Mouse (Mus musculus): ENCODE data around the gene Mroh3. TPM values are rescaled to one million over a fixed set of nuclear protein-coding genes. Genes with fewer than 3 reads are reported as not detected.

The Mroh3 gene
- polyA plus RNA-seq, 1 experiment from 2014 or later: not detected

- no peak overlapping the region for H3K4me2 ChIP-seq (replicated peaks)
- H3K36me3 ChIP-seq: peaks cover 17% of the 10 kb centered on the region; the same call in 1 of the 2 replicates
- H3K27ac ChIP-seq (replicated peaks): no peak overlapping the region
- no peaks in the 10 kb centered on the region; the same call in 1 of the 2 replicates for H3K4me1 ChIP-seq
- WGBS: 90% methylated on average over 4 of the region's 4 CpGs
- no peaks in the 10 kb centered on the region for H3K9me3 ChIP-seq (replicated peaks)
- no peak overlapping the region for H3K4me3 ChIP-seq (replicated peaks)
- no peaks in the 10 kb centered on the region for H3K27me3 ChIP-seq
- ATAC-seq (ENCODE audit: insufficient number of reproducible peaks, low FRiP score, low TSS enrichment, low read depth): no peak
- no peak overlapping the region for H3K9ac ChIP-seq
Measured at GRCm38 (mm10) chr1:136156951-136157350, 55.7 kb downstream of the Mroh3 start.

- H3K9ac ChIP-seq: no peak overlapping the region
- no peaks in the 10 kb centered on the region for H3K9me3 ChIP-seq (replicated peaks)
- H3K36me3 ChIP-seq: peaks cover 17% of the 10 kb centered on the region; the same call in 1 of the 2 replicates
- H3K4me2 ChIP-seq (replicated peaks): no peak overlapping the region
- no peak overlapping the region for H3K4me3 ChIP-seq (replicated peaks)
- H3K4me1 ChIP-seq: peaks cover 1% of the 10 kb centered on the region
- WGBS: 96% methylated on average over 4 of the region's 4 CpGs
- H3K27ac ChIP-seq (replicated peaks): no peak overlapping the region
- no peaks in the 10 kb centered on the region for H3K27me3 ChIP-seq
- ATAC-seq (ENCODE audit: insufficient number of reproducible peaks, low FRiP score, low TSS enrichment, low read depth): no peak
Measured at GRCm38 (mm10) chr1:136156304-136156703, 56.3 kb downstream of the Mroh3 start.

DNA sequence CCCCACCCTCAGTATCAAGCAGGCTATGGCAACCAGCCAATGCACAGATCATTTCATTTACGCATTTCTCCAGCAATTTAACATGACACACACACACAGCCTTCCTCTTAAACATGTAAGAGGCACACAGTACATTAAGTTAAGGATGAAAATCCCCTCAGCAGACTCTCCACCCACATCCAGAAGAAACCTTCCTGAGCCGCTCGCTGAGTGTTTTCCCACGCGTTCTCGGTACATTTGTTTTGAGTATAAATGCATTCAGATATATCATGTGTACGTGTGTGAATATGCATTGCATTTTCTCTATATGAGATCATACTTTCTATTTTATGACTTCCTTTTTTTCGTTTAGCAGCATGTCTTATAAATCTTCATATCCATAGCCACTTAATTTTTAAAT is 61.3 kb downstream of the Mroh3 start:
- WGBS: 50% methylated on average over 8 of the region's 8 CpGs
- no peak for ATAC-seq (ENCODE audit: insufficient number of reproducible peaks, low FRiP score, low TSS enrichment, low read depth)

DNA sequence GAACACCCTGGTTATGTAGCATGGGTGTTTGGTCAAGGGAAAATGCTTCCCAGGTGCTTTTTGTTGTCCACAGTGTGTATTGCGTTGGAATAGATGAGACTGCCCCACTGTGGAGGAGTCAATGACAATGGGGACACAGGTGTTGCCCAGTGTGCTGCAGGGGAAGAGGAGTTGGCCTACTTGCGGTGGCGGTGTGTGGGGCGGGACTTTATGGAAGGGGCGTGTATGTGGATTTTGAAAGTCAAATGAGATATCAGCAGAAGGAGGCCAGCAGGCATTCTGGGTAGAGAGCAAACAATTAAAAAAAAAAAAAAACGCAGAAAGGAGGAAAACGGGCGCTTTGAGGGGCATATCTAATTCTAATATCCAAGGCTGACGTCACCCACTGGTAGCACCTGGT is 62.9 kb downstream of the Mroh3 start:
- Histone ChIP-seq H3K36me3 (peaks cover 21% of the 10 kb centered on the region), H3K9ac (no peak overlapping the region), H3K27ac (replicated peaks) (no peak overlapping the region), H3K27me3 (no peaks in the 10 kb centered on the region), H3K4me2 (replicated peaks) (no peak overlapping the region), H3K9me3 (replicated peaks) (no peaks in the 10 kb centered on the region), H3K4me3 (replicated peaks) (no peak overlapping the region), H3K4me1 (peaks cover 7% of the 10 kb centered on the region)
- 64% methylated on average over 9 of the region's 9 CpGs for WGBS
- no peak for ATAC-seq (ENCODE audit: insufficient number of reproducible peaks, low FRiP score, low TSS enrichment, low read depth)

More for the DNA sequence above, 61.3 kb downstream of the Mroh3 start:
- peaks cover 23% of the 10 kb centered on the region for H3K36me3 ChIP-seq
- no peak overlapping the region for H3K27ac ChIP-seq (replicated peaks)
- no peak overlapping the region for H3K9ac ChIP-seq
- H3K4me1 ChIP-seq: peaks cover 7% of the 10 kb centered on the region
- H3K27me3 ChIP-seq: no peaks in the 10 kb centered on the region
- H3K9me3 ChIP-seq (replicated peaks): no peaks in the 10 kb centered on the region
- no peak overlapping the region for H3K4me3 ChIP-seq (replicated peaks)
- H3K4me2 ChIP-seq (replicated peaks): no peak overlapping the region

DNA sequence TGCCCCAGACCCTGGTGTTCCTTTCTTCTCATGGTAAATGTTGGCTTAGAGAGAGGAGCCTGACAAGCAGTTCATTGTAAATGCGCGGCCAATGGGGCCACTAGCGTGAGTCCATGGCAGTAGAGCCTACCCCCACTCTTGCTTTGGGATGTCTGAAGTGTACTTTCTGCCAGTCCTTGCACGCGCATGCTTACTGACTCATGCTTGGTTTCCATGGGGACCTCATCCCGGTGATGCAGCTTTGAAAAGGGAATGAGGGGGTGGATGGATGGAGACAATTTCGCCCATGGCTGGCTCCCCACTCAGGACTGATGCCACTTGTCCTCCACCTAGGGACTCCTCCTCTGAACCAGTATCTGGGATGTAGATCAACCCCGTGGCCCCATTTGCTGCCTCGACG is 69.1 kb downstream of the Mroh3 start:
- Histone ChIP-seq H3K4me2 (replicated peaks) (no peak overlapping the region), H3K9me3 (replicated peaks) (no peaks in the 10 kb centered on the region), H3K36me3 (peaks cover 10% of the 10 kb centered on the region; the same call in 1 of the 2 replicates), H3K27ac (replicated peaks) (no peak overlapping the region), H3K4me1 (peaks cover 42% of the 10 kb centered on the region), H3K27me3 (no peaks in the 10 kb centered on the region), H3K4me3 (replicated peaks) (no peak overlapping the region), H3K9ac (no peak overlapping the region)
- no peak for ATAC-seq (ENCODE audit: insufficient number of reproducible peaks, low FRiP score, low TSS enrichment, low read depth)
- WGBS: 90% methylated on average over 10 of the region's 10 CpGs

DNA sequence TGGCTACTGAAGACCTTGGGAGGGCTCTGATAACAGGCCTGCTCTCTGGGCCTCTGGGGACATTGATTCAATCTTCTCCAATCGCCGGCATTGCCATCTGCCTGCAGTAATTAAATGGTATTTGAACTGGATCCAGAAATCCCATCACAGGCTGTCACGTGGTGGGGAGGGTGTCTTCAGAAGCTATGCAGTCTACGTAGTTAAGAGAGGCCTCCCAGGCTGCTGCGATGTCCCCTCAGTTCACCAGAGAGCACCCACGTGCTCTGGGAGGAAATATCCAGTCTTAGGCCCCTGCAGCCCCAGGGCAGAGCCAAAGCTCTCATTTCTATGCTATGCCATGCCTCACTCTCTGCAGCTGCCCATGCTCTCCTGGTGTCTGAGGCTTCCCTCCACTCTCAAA is 70.3 kb downstream of the Mroh3 start:
- WGBS: 14% methylated on average over 6 of the region's 6 CpGs
- Histone ChIP-seq H3K27ac (replicated peaks) (no peak overlapping the region), H3K4me1 (peaks cover 53% of the 10 kb centered on the region), H3K27me3 (no peaks in the 10 kb centered on the region), H3K9me3 (replicated peaks) (no peaks in the 10 kb centered on the region), H3K4me2 (replicated peaks) (no peak overlapping the region), H3K36me3 (no peaks in the 10 kb centered on the region), H3K4me3 (replicated peaks) (no peak overlapping the region), H3K9ac (no peak overlapping the region)
- ATAC-seq (ENCODE audit: insufficient number of reproducible peaks, low FRiP score, low TSS enrichment, low read depth): no peak

DNA sequence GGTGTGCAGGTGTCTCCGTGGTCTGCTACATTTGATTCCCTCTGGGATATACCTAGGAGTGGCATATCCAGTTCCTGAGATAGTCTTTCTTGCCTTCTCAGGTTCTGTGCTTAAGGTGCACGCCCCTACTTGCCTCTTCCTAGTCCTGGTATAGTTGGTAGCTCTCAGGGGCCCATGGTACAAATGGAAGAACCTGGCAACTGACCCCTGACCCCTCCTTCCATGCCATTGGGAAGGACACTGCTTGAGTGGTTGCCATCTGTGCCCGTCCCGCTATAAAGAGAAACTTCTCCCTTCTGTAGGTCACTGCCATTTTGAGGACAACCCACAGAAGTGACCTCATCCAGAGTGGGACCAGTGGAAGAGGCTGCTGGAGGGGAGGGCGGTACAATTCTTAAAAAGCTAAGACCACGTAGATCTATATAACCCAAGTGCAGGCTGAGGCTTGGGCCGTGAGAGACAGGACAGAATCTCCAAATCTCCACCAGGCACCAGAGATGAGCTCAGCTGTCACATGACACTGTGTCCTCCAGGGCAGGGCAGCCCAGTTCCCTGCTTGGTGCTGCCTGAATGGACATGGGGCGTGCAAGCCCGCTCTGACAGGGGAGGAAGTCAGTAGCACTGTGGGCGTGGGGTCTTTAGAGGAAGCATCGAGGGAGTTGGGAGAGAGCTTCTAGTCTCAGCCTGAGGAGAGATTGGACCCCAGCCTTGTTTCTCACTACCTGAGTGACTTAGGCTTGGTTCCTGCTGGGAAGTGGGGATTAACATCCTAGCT is 71.3 kb downstream of the Mroh3 start:
- WGBS: 76% methylated on average over 11 of the region's 11 CpGs
- Histone ChIP-seq H3K27me3 (no peaks in the 10 kb centered on the region), H3K27ac (replicated peaks) (no peak overlapping the region), H3K9ac (no peak overlapping the region), H3K9me3 (replicated peaks) (no peaks in the 10 kb centered on the region), H3K36me3 (no peaks in the 10 kb centered on the region), H3K4me2 (replicated peaks) (no peak overlapping the region), H3K4me3 (replicated peaks) (no peak overlapping the region), H3K4me1 (peaks cover 63% of the 10 kb centered on the region)
- no peak for ATAC-seq (ENCODE audit: insufficient number of reproducible peaks, low FRiP score, low TSS enrichment, low read depth)

DNA sequence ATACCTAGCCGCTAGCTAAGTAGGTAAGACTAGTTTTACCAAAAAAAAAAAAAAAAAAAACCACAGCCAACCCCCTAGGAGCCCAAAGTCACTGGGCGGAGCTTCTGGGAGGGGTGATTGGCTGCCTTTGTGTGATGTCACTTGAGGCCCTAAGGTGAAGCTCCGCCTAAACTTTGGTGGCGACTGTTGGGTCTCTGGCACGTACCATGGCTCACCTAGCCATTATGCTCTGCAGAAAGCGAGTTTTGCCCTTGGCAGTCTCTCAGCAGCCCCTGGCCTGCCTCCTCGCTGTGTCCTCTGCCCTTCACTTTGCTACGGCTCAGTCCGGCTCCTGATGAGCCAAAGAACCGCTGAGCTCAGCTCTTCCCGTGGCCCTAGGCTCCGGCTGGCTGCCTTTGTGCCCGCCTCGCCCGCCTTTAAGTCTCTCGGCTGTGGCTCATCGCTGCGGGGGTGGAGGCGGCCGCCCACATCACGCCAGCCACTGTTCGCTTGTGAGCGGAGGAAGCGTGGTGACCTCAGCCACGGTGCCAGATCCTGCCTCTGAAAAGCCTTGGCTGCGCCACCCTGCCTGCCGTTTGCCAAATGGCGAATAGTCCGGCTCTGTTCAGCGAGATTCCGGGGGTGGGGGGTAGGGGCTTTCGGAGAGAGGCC is 72.5 kb downstream of the Mroh3 start:
- no peaks in the 10 kb centered on the region for H3K36me3 ChIP-seq
- H3K27me3 ChIP-seq: no peaks in the 10 kb centered on the region
- H3K4me2 ChIP-seq (replicated peaks): peak overlapping the region; percentile 88
- ATAC-seq (ENCODE audit: insufficient number of reproducible peaks, low FRiP score, low TSS enrichment, low read depth): peak; percentile 53
- peaks cover 76% of the 10 kb centered on the region for H3K4me1 ChIP-seq
- peak overlapping the region; percentile 63 for H3K9ac ChIP-seq
- H3K27ac ChIP-seq (replicated peaks): peak overlapping the region; percentile 85
- no peaks in the 10 kb centered on the region for H3K9me3 ChIP-seq (replicated peaks)
- H3K4me3 ChIP-seq (replicated peaks): peak overlapping the region; percentile 54
- WGBS: under 1% methylated on average over 32 of the region's 32 CpGs

DNA sequence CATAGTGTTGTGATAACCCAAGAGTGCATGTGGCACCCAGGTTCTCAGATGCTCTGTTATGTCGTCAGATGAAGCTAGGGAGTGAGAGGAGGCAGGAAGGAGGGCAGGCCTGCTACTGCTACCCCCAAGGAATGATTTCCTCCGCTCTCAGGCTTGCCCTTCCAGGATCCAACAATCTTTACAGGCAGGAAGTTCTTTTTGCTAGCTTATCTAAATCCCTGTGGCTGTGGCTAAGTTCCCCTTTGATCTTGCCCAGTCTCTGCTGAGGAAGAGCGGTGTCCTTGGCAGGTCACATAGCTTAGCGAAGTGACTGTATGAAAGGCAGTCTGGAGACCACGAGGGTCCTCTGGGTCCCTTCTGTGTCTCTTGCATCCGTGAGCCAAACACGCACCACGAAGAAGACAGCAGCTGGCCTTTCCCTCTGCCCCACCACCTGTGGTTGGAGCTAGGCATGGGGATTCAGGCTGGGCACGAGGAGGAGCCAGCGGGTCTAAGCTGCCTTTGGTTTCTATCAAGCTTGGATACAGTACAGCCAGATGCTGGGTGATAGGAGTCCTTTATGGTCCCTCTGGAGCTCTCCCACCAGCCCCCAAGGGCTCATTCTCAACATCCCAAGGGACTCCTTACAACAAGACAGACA is 74.3 kb downstream of the Mroh3 start:
- Histone ChIP-seq H3K4me1 (peaks cover 94% of the 10 kb centered on the region), H3K4me3 (replicated peaks) (no peak overlapping the region), H3K27ac (replicated peaks) (peak overlapping the region; percentile 61), H3K4me2 (replicated peaks) (no peak overlapping the region), H3K27me3 (no peaks in the 10 kb centered on the region), H3K36me3 (no peaks in the 10 kb centered on the region), H3K9me3 (replicated peaks) (no peaks in the 10 kb centered on the region), H3K9ac (no peak overlapping the region)
- 41% methylated on average over 10 of the region's 10 CpGs for WGBS
- ATAC-seq (ENCODE audit: insufficient number of reproducible peaks, low FRiP score, low TSS enrichment, low read depth): no peak

- no peak overlapping the region for H3K9ac ChIP-seq
- peaks cover 98% of the 10 kb centered on the region for H3K4me1 ChIP-seq
- H3K27me3 ChIP-seq: no peaks in the 10 kb centered on the region
- no peak for ATAC-seq (ENCODE audit: insufficient number of reproducible peaks, low FRiP score, low TSS enrichment, low read depth)
- no peaks in the 10 kb centered on the region for H3K9me3 ChIP-seq (replicated peaks)
- under 1% methylated on average over 4 of the region's 4 CpGs for WGBS
- H3K36me3 ChIP-seq: no peaks in the 10 kb centered on the region
- H3K27ac ChIP-seq (replicated peaks): peak overlapping the region; percentile 61
- peak overlapping the region; percentile 10; the same call in 1 of the 2 replicates for H3K4me2 ChIP-seq (replicated peaks)
- H3K4me3 ChIP-seq (replicated peaks): no peak overlapping the region
Measured at GRCm38 (mm10) chr1:136137575-136137974, 75.1 kb downstream of the Mroh3 start.

- no peak for ATAC-seq (ENCODE audit: insufficient number of reproducible peaks, low FRiP score, low TSS enrichment, low read depth)
- Histone ChIP-seq H3K27me3 (no peaks in the 10 kb centered on the region), H3K9ac (no peak overlapping the region), H3K4me3 (replicated peaks) (no peak overlapping the region), H3K27ac (replicated peaks) (peak overlapping the region; percentile 61), H3K36me3 (no peaks in the 10 kb centered on the region), H3K4me2 (replicated peaks) (peak overlapping the region; percentile 10; the same call in 1 of the 2 replicates), H3K9me3 (replicated peaks) (no peaks in the 10 kb centered on the region), H3K4me1 (peaks cover 98% of the 10 kb centered on the region)
- WGBS: 26% methylated on average over 7 of the region's 7 CpGs
Measured at GRCm38 (mm10) chr1:136137071-136137531, 75.5 kb downstream of the Mroh3 start.

Measured in embryonic facial prominence, embryonic 15.5 days (tissue).